Mouse (Mus musculus) brain, embryonic 14.5 days (tissue): ENCODE measurements around the gene Tnfaip2.

Experiments used
- CTCF ChIP-seq: fragments of 200-500 bp; IDR thresholded peaks from 2 replicates; pipeline ENCODE4 v1.5.1; 2012; ENCODE audit warnings: inconsistent platforms, mild to moderate bottlenecking, moderate library complexity, borderline replicate concordance; ENCODE audit not compliant: insufficient read depth, insufficient read length; ENCODE audit errors: extremely low read depth
- POLR2A ChIP-seq: fragments of 200-500 bp; IDR thresholded peaks from 2 replicates; pipeline ENCODE4 v1.6.1; 2012; ENCODE audit warnings: mild to moderate bottlenecking, inconsistent platforms, borderline replicate concordance; ENCODE audit not compliant: poor library complexity, insufficient read depth, insufficient read length, severe bottlenecking; ENCODE audit errors: extremely low read depth

- TF ChIP-seq CTCF (no peak), POLR2A (no peak)
These were observed 25.1 kb upstream of the Tnfaip2 start, which contains the start of gene Exoc3l4 for GRCm38 (mm10) chr12:111416921-111417779.
